Mouse (Mus musculus) thymus, adult 2 months (tissue): ENCODE results near the gene Zbtb44.

ENCODE experiments used
- CTCF ChIP-seq: fragments of 200-500 bp; IDR thresholded peaks from 2 replicates; pipeline ENCODE4 v1.5.1; 2012; ENCODE audit warnings: mild to moderate bottlenecking, control low read depth, low read length, moderate library complexity, borderline replicate concordance; ENCODE audit not compliant: control insufficient read depth, poor library complexity, insufficient read depth; ENCODE audit errors: extremely low read depth
- POLR2A ChIP-seq: fragments of 200-500 bp; IDR thresholded peaks from 2 replicates; pipeline ENCODE4 v1.6.1; 2012; ENCODE audit warnings: mild to moderate bottlenecking, low read length, control low read depth, moderate library complexity; ENCODE audit not compliant: control insufficient read depth, poor library complexity, insufficient read depth; ENCODE audit errors: extremely low read depth

DNA sequence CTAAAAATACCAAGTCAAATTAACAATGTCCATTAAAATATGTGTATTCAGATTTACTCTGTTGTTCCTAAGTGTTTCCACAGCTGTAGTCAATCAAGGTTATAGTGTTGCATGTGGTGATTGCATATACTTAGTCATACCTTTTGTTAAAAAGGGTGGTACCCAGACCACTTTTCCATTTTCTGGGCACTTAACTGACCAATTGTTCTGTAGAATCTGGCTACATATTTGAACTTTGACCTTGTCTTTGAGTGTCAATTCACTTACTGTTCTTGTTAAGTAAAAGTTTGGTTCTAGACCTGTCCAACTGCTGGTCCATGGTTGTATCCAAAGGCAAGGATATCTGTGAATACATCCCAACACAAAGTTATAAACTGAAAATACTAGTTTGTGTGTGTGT lies 2.1 kb downstream of the Zbtb44 start:
- TF ChIP-seq POLR2A (no peak), CTCF (no peak)
